Mouse (Mus musculus) layer of hippocampus, adult 11-12 months (tissue): ENCODE measurements around the gene Krt32.

Experiments
- DNase-seq: peaks from one replicate; pipeline ENCODE4 v3.0.0; 2022; ENCODE audit warnings: low spot score

The Krt32 gene

DNA sequence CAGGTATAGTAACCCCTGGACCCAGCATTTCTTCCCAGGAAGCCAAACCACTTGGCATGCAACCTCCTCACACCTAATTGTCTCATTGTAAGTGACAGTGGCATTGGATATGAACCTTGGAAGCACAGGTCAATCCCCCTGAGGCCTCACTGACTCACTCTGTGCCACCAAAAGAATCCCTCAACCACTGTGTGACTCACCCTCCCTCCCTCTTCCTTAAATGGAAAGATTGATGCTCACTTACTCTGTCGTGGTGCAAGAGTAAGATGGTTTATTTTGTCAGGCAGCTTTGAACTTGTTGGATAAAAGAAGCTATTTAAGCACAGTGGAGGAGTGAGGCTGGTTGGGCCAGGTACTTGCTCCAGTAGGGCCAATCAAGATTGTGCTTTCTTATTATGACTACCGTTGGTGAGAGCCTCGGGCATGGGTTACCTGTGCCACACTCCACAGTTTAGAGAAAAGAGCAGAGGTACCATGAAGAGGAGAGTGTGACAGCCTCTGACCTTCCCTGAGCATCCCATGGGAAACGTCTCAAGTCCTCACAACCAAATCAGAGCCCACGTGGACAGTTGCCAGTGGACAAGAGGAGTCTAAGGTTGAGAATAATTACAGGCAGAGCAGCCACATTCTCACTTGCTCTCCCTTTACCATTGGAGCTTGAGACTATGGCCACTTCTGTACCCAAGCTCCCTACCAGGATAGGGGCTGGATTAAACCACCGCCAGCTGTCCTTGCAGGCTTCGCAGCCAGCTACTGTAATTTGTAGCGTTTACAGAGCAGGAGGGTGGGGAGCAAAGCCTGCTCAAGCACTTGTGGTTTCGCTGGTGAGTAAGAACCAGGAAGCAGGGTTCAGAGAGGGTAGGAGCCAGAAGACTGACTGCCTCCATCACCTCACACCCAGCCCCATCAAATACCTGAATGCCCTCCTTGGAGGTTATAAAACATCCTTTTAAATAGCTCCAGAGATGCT is 32.1 kb downstream of the Krt32 start:
- no peak for DNase-seq

DNA sequence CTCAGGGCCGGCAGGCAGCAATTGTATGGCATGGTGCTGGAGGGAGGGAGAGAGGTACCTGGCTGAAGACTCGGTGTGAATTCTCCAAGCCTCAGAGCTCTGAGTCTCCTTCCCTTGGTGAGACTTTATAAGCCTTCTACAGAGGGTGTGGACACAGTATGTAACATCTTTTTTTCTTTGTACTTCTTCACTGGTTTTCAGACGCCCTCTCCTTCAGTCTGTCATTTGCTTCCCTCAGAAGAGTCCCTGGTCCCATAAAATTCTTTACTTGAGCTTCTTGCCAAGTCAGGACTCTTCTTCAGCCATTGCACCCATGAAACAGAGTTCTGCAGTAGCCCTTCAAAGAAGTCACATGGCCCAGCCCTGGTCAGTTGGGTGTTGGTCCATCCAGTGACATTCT is 37.6 kb downstream of the Krt32 start, which contains the start of gene Krt31:
TSS of gene Krt31 (minus strand) at position 101 of the 400 bp plus-strand sequence.
- DNase-seq = no peak

DNA sequence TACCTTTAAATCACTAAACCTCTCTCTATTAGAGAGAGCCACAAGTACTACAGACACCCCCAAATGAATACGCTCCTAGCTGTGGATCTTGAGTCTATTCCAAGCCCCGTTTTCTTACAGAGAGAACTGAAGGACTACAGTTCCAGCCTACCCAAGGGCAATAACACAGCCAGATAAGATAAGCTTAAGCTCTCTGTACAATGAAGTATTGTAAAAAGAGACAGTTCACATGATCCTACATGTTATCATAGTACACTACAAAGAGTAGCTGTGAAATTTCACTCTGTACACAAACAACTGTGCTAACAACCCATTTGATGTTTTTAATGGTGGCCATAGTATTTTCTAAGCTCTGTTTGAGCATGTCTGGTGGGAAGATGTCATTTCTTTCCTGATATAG is 40.8 kb downstream of the Krt32 start:
- no peak for DNase-seq

DNA sequence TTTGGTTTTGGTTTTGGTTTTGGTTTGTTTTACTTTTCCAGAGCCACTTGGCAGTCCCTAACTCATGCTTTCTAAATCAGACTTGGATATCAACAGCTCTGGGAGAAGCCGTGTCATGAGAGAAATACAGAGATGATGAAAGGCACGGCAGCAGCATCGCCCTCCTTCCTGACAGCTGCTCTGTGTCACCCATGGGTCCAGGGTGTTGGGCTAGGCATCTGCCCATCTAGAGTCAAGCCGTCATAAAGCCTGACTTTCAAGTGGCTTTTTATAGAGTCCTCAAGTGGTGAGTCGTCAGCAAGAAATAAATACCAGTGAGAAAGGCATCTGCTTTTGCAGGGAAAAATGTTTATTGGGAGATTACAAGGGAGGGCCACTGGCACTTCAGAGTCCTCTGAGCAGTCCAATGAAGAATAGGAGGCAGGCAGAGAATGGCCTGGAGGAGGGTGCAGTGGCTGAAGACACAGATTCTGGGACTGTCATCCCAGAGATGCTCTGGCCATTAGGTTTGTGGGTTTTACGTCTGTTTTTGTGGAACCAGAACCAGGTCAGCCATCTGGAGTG is 41.6 kb downstream of the Krt32 start:
- no peak for DNase-seq

DNA sequence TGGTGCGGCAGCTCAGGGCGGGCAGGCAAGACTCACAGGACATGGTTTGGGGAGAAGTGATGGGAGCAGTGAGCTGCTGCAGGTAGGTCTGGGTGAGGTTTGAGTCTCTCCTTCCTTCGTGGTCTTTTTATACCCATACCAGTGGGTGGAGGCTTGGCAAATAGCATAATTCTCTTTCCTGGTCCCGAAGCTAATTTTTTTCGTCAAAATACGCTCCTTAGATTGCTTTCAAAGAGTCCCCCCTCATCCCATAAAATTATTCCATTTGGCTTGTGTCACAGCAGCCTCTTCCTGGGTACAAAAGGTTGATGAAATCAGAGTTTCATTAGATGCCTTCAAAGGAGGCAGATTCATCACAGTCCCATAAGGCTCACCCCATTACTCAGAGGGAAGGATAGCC is 46.6 kb downstream of the Krt32 start, which contains the start of gene Krt34:
TSS of gene Krt34 (minus strand) at position 101 of the 400 bp plus-strand sequence.
- no peak for DNase-seq
